8 mouse cellular contexts compared by ENCODE assay signal in the genomic region with DNA sequence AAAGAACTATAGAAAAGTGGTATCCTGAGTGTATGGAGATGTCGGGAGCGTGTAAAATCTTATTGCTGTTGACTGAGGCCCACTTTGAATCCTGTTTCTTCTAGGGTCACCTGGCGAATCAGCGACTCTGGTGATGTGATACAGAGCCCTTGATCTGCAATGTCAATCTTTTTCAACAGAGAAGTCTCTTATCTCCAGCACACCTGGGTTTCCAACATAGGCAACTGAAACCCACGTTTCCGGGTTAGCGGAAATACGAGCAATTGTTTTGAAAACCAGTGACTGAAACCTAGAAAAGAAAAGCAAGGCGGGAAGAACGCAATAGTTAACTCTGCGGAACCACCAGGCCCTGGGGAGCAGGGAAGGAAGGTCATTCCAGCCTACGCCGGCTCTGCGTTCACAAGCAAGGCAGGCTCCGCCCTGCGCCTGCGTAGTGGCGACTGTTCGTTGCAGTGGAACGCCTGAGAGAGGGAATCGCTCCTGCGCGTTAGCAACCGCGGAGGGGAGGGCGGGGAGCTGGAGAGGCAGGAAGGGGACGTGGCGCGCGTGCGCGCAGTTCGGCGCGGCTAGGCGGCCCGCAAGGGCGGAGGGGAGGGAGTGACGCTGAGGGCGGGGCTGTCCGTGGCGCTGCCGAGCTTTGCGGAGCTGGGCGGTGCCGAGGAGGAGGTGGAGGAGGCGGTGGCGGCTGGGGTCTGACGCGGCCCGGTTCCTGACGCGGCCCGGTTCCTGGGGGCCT. TPM values are rescaled to one million over a fixed set of nuclear protein-coding genes. Genes with fewer than 3 reads are reported as not detected.
DNase-seq lines count a peak whose midpoint lies in the region; ATAC-seq lines count a peak whose summit lies in the region.

A gene (plus strand): TSS at position 436 of the 736 bp plus-strand sequence.

- WGBS in forebrain, embryonic 14.5 days: 1% methylated on average over 47 of the region's 54 CpGs
- 1% methylated on average over 51 of the region's 54 CpGs for WGBS in neural tube, embryonic 15.5 days

- intact Hi-C loops in heart, postnatal 14 days (cut with DNase I): no loop called here

- H3K4me2 ChIP-seq in forebrain, embryonic 14.5 days (ENCODE audit: low read length): peak within 1 kb of the TSS; percentile 60
- H3K4me2 ChIP-seq in neural tube, embryonic 15.5 days: peak within 1 kb of the TSS; percentile 72

- H3K4me3 ChIP-seq in forebrain, embryonic 14.5 days (ENCODE audit: low read depth, low read length): peak within 1 kb of the TSS; percentile 82
- peak within 1 kb of the TSS; percentile 85 for H3K4me3 ChIP-seq in neural tube, embryonic 15.5 days (replicated peaks)

- H3K36me3 ChIP-seq in forebrain, embryonic 14.5 days (ENCODE audit: control insufficient read depth, insufficient read depth, low read length): no peaks in the 10 kb centered on the region
- H3K36me3 ChIP-seq in neural tube, embryonic 15.5 days: no peaks in the 10 kb centered on the region

- H3K27ac ChIP-seq in forebrain, embryonic 14.5 days (ENCODE audit: low read depth, low read length): peak within 1 kb of the TSS; percentile 99
- peak within 1 kb of the TSS; percentile 99 for H3K27ac ChIP-seq in neural tube, embryonic 15.5 days (replicated peaks)

- no peaks in the 10 kb centered on the region for H3K27me3 ChIP-seq in forebrain, embryonic 14.5 days (replicated peaks; ENCODE audit: control insufficient read depth, insufficient read depth, low read length)
- no peaks in the 10 kb centered on the region for H3K27me3 ChIP-seq in neural tube, embryonic 15.5 days (replicated peaks)

- peak; percentile 99 for DNase-seq in ES-CJ7 (ENCODE audit: low read depth, low spot score)
- peak; percentile 98 for DNase-seq in cerebellum, adult 11 months
- peak; percentile 100 for DNase-seq in forebrain, embryonic 14.5 days (ENCODE audit: low spot score)
- DNase-seq in heart, postnatal 14 days: peak; percentile 98 to 99
- DNase-seq in layer of hippocampus, adult 11-12 months (ENCODE audit: low spot score): peak; percentile 97
- DNase-seq in lung, adult 18-20 months: peak; percentile 99
- DNase-seq in testis, postnatal 14 days (ENCODE audit: low spot score): peak; percentile 99

- H3K4me1 ChIP-seq in forebrain, embryonic 14.5 days (ENCODE audit: control insufficient read depth, insufficient read depth, low read length): peaks cover 5% of the 10 kb centered on the region; the same call in 1 of the 2 replicates
- H3K4me1 ChIP-seq in neural tube, embryonic 15.5 days: peaks cover 17% of the 10 kb centered on the region

- H3K9ac ChIP-seq in forebrain, embryonic 14.5 days (ENCODE audit: low read length): peak within 1 kb of the TSS; percentile 98
- peak within 1 kb of the TSS; percentile 92 for H3K9ac ChIP-seq in neural tube, embryonic 15.5 days (replicated peaks)

- H3K9me3 ChIP-seq in forebrain, embryonic 14.5 days (replicated peaks; ENCODE audit: control insufficient read depth, low read length): no peaks in the 10 kb centered on the region
- no peaks in the 10 kb centered on the region for H3K9me3 ChIP-seq in neural tube, embryonic 15.5 days (replicated peaks)

- peak; percentile 98 for ATAC-seq in forebrain, embryonic 14.5 days
- peak; percentile 98 for ATAC-seq in neural tube, embryonic 15.5 days (ENCODE audit: low FRiP score)

RNA-seq across cellular contexts. Expression of the gene that starts here (rescaled TPM):
- polyA plus RNA-seq in forebrain, embryonic 14.5 days (2014; fragmentation: Nextera tagmentation; extraction: Ambion mirVana): 259 and 279 TPM in 2 replicates
- total RNA-seq in heart, postnatal 14 days (2021): 100 to 1,000 TPM; 476 to 479 TPM
- 198 and 203 TPM in 2 replicates for polyA plus RNA-seq in neural tube, embryonic 15.5 days (2015; fragmentation: Nextera tagmentation; extraction: Ambion mirVana)

Comparison
In these comparisons a context has a peak if more than half of its experiments do, and no peak if none do; other contexts are left out.
1. Peak in every context shown above with its lines: DNase-seq, ATAC-seq, H3K4me3 ChIP-seq and H3K27ac ChIP-seq.